Mouse (Mus musculus) embryonic fibroblast, embryonic 13.5 days (primary cell): Measurements from ENCODE around the gene Vps45.

Experiments
- CTCF ChIP-seq: IDR thresholded peaks from 2 replicates; pipeline ENCODE4 v1.5.1; 2011; ENCODE audit warnings: mild to moderate bottlenecking, control low read depth, low read length, moderate library complexity, borderline replicate concordance; ENCODE audit not compliant: insufficient read depth
- POLR2A ChIP-seq: IDR thresholded peaks from 2 replicates; pipeline ENCODE4 v1.6.1; 2011; ENCODE audit warnings: low read depth, mild to moderate bottlenecking, control low read depth, low read length, moderate library complexity

GRCm38 (mm10) chr3:96016257-96016889 is 41.9 kb downstream of the Vps45 start:
- TF ChIP-seq POLR2A: no peak
- TF ChIP-seq CTCF: no peak
